Mouse (Mus musculus): Measurements from ENCODE around the gene Galntl6. TPM values are rescaled to one million over a fixed set of nuclear protein-coding genes. Genes with fewer than 3 reads are reported as not detected.
A peak's percentile ranks its signal among the peaks of the same experiment; 100 is the strongest.

Galntl6 gene
- polyA plus RNA-seq, 1 experiment from 2014 or later: 0.20 TPM

DNA sequence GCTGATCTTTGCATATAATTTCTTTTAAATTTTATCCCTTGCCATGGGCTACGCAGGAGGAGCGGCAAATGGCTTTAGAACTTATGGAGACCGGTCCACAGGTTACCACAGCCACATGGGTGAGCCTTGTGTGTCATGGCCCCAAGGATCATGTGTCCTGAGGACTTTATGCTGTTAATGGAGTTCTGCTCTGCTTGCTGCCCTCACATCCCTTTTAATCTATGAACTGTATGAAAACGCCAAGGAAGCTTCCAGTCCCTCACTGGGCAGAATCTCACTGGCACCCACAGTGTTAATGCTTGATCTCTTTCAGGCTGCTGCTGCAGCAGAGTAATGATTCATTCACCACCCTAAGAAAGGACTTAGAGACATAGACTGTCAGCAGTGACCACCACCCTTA, 935.1 kb downstream of the Galntl6 start:
- no peaks in the 10 kb centered on the region for H3K9me3 ChIP-seq (ENCODE audit: control insufficient read depth)
- 91% methylated on average over 4 of the region's 4 CpGs for WGBS
- ATAC-seq: no peak
- TF ChIP-seq CTCF (IDR thresholded peaks at IDR 0.05; ENCODE audit: low read depth): no peak
- H3K27ac ChIP-seq (ENCODE audit: low read depth, low read length): no peak overlapping the region
- H3K4me2 ChIP-seq (replicated peaks; ENCODE audit: low read depth): no peak overlapping the region
- H3K9ac ChIP-seq (ENCODE audit: low read depth, low read length): no peak overlapping the region
- no peaks in the 10 kb centered on the region for H3K27me3 ChIP-seq (replicated peaks; ENCODE audit: control insufficient read depth, insufficient read depth, low read length)
- no peak overlapping the region for H3K4me3 ChIP-seq (ENCODE audit: low read depth, low read length)
- H3K4me1 ChIP-seq (replicated peaks; ENCODE audit: control insufficient read depth, insufficient read depth, low read length): no peaks in the 10 kb centered on the region
- H3K36me3 ChIP-seq (ENCODE audit: control insufficient read depth, insufficient read depth): no peaks in the 10 kb centered on the region

DNA sequence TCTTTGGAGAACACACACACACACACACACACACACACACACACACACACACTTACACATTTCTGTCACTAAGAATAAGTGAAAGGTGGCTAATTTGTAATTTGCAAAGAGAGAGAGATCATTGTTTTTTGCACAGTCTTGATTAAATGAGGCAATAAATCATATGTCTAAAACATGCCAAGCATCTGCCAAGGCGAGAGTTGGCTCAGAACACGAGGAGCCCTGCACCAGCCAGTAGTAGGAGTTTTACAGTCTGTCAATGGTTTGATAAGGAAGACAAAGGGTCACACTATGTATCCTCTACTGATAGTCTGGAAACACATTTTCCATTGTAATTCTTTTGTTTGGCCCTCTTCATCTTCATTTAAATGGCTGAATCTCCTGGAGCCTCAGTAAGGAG, 938.3 kb downstream of the Galntl6 start:
- H3K27ac ChIP-seq (ENCODE audit: low read depth, low read length): no peak overlapping the region
- no peaks in the 10 kb centered on the region for H3K4me1 ChIP-seq (replicated peaks; ENCODE audit: control insufficient read depth, insufficient read depth, low read length)
- no peak for TF ChIP-seq CTCF (IDR thresholded peaks at IDR 0.05; ENCODE audit: low read depth)
- H3K9ac ChIP-seq (ENCODE audit: low read depth, low read length): no peak overlapping the region
- ATAC-seq: no peak
- no peaks in the 10 kb centered on the region for H3K27me3 ChIP-seq (replicated peaks; ENCODE audit: control insufficient read depth, insufficient read depth, low read length)
- H3K4me3 ChIP-seq (ENCODE audit: low read depth, low read length): no peak overlapping the region
- 39% methylated on average over 2 of the region's 2 CpGs for WGBS
- H3K4me2 ChIP-seq (replicated peaks; ENCODE audit: low read depth): no peak overlapping the region
- no peaks in the 10 kb centered on the region for H3K9me3 ChIP-seq (ENCODE audit: control insufficient read depth)
- H3K36me3 ChIP-seq (ENCODE audit: control insufficient read depth, insufficient read depth): no peaks in the 10 kb centered on the region

DNA sequence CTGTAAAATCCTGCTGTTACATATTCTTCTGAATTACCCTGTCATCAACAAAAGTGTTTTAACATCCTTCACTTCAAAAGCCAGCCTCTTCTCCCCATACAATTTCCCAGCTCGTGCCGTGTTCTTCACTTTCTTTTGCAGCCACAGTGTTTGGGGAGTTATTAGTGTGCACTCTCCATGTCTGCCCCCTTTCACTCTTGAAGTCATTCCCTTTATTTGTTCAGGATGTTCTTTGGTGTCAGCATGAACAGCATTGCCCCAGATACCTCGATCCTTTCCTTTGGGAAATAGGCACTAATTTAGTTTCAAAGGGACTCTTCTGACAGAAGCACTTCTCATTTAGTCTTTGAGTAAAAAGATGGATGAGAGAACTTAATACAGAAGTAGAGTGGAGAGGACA, 939.6 kb downstream of the Galntl6 start:
- Histone ChIP-seq H3K4me3 (ENCODE audit: low read depth, low read length) (no peak overlapping the region), H3K4me1 (replicated peaks; ENCODE audit: control insufficient read depth, insufficient read depth, low read length) (no peaks in the 10 kb centered on the region), H3K27ac (ENCODE audit: low read depth, low read length) (no peak overlapping the region), H3K36me3 (ENCODE audit: control insufficient read depth, insufficient read depth) (no peaks in the 10 kb centered on the region), H3K27me3 (replicated peaks; ENCODE audit: control insufficient read depth, insufficient read depth, low read length) (no peaks in the 10 kb centered on the region), H3K9ac (ENCODE audit: low read depth, low read length) (no peak overlapping the region), H3K9me3 (ENCODE audit: control insufficient read depth) (no peaks in the 10 kb centered on the region), H3K4me2 (replicated peaks; ENCODE audit: low read depth) (no peak overlapping the region)
- no peak for ATAC-seq
- WGBS: 70% methylated on average over 3 of the region's 3 CpGs
- no peak for TF ChIP-seq CTCF (IDR thresholded peaks at IDR 0.05; ENCODE audit: low read depth)

DNA sequence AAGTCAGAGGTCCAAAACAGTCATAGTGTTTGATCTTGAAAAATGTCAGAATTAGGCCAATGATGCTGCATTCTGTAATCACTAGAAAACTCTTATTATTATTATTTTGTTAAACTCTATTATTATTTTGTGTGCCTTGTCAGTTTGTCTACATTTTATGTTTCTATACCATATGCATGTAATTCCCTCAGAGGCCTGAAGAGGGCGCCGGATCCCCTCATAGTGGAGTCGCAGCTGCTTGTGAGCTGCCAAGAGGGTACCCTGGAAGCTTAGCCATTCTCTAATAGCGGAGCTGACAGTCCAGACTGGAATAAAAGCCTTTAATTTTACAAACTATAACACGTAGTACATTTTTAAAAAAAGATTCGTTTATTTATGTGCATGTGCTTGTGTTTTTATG, 945.8 kb downstream of the Galntl6 start:
- ATAC-seq: no peak
- peak; percentile 57 for TF ChIP-seq CTCF (IDR thresholded peaks at IDR 0.05; ENCODE audit: low read depth)
- Histone ChIP-seq H3K9me3 (ENCODE audit: control insufficient read depth) (no peaks in the 10 kb centered on the region), H3K4me2 (replicated peaks; ENCODE audit: low read depth) (no peak overlapping the region), H3K27ac (ENCODE audit: low read depth, low read length) (no peak overlapping the region), H3K36me3 (ENCODE audit: control insufficient read depth, insufficient read depth) (no peaks in the 10 kb centered on the region), H3K4me3 (ENCODE audit: low read depth, low read length) (no peak overlapping the region), H3K9ac (ENCODE audit: low read depth, low read length) (no peak overlapping the region), H3K27me3 (replicated peaks; ENCODE audit: control insufficient read depth, insufficient read depth, low read length) (no peaks in the 10 kb centered on the region), H3K4me1 (replicated peaks; ENCODE audit: control insufficient read depth, insufficient read depth, low read length) (no peaks in the 10 kb centered on the region)
- WGBS: 22% methylated on average over 6 of the region's 6 CpGs

DNA sequence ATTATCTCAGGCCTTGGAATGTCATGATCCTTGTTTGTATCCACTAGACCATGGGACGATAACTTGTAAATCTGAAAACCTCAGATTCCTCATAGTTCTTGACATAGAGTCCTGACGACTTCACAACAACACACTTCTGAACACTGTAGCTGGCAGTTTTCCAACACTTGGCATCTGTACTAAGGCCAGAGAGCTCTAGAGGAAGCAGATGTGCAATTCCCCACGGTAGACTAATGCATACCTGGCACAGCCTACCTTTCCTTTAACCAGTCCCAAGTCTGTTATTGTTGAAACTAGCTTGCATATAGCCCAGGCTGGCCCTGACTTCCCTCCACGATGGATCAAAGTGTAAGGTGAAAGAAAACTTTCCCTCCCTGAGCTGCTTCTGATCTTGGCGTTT, 946.9 kb downstream of the Galntl6 start:
- 53% methylated on average over 5 of the region's 5 CpGs for WGBS
- H3K27me3 ChIP-seq (replicated peaks; ENCODE audit: control insufficient read depth, insufficient read depth, low read length): no peaks in the 10 kb centered on the region
- H3K4me2 ChIP-seq (replicated peaks; ENCODE audit: low read depth): no peak overlapping the region
- no peaks in the 10 kb centered on the region for H3K4me1 ChIP-seq (replicated peaks; ENCODE audit: control insufficient read depth, insufficient read depth, low read length)
- no peak for ATAC-seq
- no peak overlapping the region for H3K27ac ChIP-seq (ENCODE audit: low read depth, low read length)
- H3K9ac ChIP-seq (ENCODE audit: low read depth, low read length): no peak overlapping the region
- no peaks in the 10 kb centered on the region for H3K9me3 ChIP-seq (ENCODE audit: control insufficient read depth)
- no peaks in the 10 kb centered on the region for H3K36me3 ChIP-seq (ENCODE audit: control insufficient read depth, insufficient read depth)
- H3K4me3 ChIP-seq (ENCODE audit: low read depth, low read length): no peak overlapping the region
- no peak for TF ChIP-seq CTCF (IDR thresholded peaks at IDR 0.05; ENCODE audit: low read depth)

DNA sequence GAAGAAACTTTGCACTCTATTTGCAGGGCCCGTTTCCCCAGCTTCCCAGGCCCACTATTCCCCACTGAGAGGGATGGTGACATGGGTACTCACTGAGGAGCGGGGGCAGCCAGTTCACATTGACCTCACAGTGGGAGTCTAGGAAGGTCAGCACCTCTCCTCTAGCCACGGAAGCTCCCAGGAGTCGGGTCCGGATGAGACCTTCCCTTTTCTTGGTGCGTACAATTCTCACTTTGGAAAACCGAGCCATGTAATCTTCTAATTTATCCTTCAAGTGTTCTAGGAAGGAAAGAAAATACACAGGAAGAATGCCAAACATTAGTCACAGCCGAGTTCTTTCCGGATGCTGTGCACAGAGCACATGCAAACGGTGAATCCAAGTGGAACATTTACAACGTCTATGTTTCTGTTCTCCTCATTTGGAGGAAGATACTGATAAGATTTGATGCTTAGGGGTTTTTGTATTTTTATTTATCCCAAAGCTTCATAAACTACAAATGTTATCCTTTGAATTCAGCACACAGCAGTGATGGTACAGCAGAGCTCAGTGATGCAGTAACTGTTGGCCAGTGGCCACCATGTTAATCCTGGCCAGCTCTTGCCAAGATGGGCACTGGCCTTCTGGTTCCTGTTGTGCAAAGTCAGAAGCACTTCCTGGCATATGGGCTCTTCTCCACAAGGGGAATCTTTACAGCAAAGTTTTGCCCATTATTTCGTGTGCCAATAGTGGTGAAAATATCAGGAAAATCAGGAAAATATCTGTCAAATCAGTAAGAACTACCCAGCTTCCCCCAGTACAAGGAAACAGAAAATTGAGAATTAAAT, 949.9 kb downstream of the Galntl6 start:
- WGBS: 53% methylated on average over 12 of the region's 12 CpGs
- Histone ChIP-seq H3K36me3 (ENCODE audit: control insufficient read depth, insufficient read depth) (no peaks in the 10 kb centered on the region), H3K4me1 (replicated peaks; ENCODE audit: control insufficient read depth, insufficient read depth, low read length) (no peaks in the 10 kb centered on the region), H3K9me3 (ENCODE audit: control insufficient read depth) (no peaks in the 10 kb centered on the region), H3K9ac (ENCODE audit: low read depth, low read length) (no peak overlapping the region), H3K27me3 (replicated peaks; ENCODE audit: control insufficient read depth, insufficient read depth, low read length) (no peaks in the 10 kb centered on the region), H3K4me2 (replicated peaks; ENCODE audit: low read depth) (no peak overlapping the region), H3K4me3 (ENCODE audit: low read depth, low read length) (no peak overlapping the region), H3K27ac (ENCODE audit: low read depth, low read length) (no peak overlapping the region)
- TF ChIP-seq CTCF (IDR thresholded peaks at IDR 0.05; ENCODE audit: low read depth): no peak
- no peak for ATAC-seq
